27 mouse cellular contexts compared by ENCODE assay signal in the genomic region with DNA sequence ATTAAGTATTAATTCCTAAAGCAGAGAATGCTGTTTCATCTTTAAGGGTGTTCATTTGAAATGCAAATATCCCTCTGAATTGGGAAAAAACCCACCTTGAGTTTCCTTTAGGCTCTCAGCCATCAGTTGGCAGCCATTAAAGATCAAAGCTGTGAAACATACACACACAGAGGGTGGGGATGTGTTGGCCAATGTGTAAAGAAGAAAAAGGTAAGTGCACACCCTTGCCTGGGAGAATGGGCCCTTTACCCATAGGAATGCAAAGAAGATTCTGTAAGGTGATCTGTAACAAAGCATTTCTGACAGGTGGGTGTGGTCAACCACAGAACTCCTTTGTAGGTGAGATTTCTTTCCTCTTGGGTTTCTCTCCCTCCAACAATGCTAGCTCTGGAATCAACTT.
"Had no signal": no experiment of that assay in that cellular context is flagged by ENCODE, and none has a peak within 500 bp of the region (broad histone marks: within the 10 kb centered on the region; RNA-seq: fewer than 3 reads in every experiment).

No protein-coding gene starts in this region.

- DNase-seq: gastrocnemius, adult 2 months; gastrocnemius, postnatal 10 days; gastrocnemius, postnatal 36 days; heart, adult 11 months; heart, adult 2 months; heart, postnatal 14 days; heart, postnatal 36 days; kidney, adult 11 months; kidney, adult 2 months; kidney, adult 9 months; kidney, postnatal 14 days; kidney, postnatal 36 days; layer of hippocampus, adult 9-11 months; layer of hippocampus, postnatal 36 days; left cerebral cortex, postnatal 4 days had no signal

- H3K9me3 ChIP-seq: heart, embryonic 13.5 days; heart, embryonic 15.5 days; hindbrain, embryonic 13.5 days; hindbrain, embryonic 15.5 days; kidney, embryonic 15.5 days; limb, embryonic 13.5 days; limb, embryonic 15.5 days; liver, embryonic 12.5 days had no signal

- H3K36me3 ChIP-seq: heart, embryonic 13.5 days; heart, embryonic 15.5 days; hindbrain, embryonic 13.5 days; hindbrain, embryonic 15.5 days; kidney, embryonic 15.5 days; limb, embryonic 13.5 days; limb, embryonic 15.5 days; liver, embryonic 12.5 days had no signal

- H3K9ac ChIP-seq: heart, embryonic 13.5 days; heart, embryonic 15.5 days; hindbrain, embryonic 13.5 days; hindbrain, embryonic 15.5 days; kidney, embryonic 15.5 days; limb, embryonic 13.5 days; limb, embryonic 15.5 days; liver, embryonic 12.5 days had no signal

- H3K27ac ChIP-seq: gastrocnemius, adult 2 months; heart, adult 2 months; heart, embryonic 13.5 days; heart, embryonic 15.5 days; hindbrain, embryonic 13.5 days; hindbrain, embryonic 15.5 days; hindbrain, postnatal 0 days; kidney, embryonic 15.5 days; kidney, postnatal 0 days; limb, embryonic 13.5 days; limb, embryonic 15.5 days; liver, embryonic 12.5 days had no signal

- H3K4me3 ChIP-seq: gastrocnemius, adult 2 months; heart, adult 2 months; heart, embryonic 13.5 days; heart, embryonic 15.5 days; hindbrain, embryonic 13.5 days; hindbrain, embryonic 15.5 days; kidney, embryonic 15.5 days; limb, embryonic 13.5 days; limb, embryonic 15.5 days; liver, embryonic 12.5 days had no signal

- ATAC-seq: hindbrain, postnatal 0 days; intestine, embryonic 16.5 days; liver, embryonic 12.5 days had no signal

- H3K27me3 ChIP-seq: heart, embryonic 13.5 days; heart, embryonic 15.5 days; hindbrain, embryonic 13.5 days; hindbrain, embryonic 15.5 days; kidney, embryonic 15.5 days; limb, embryonic 13.5 days; limb, embryonic 15.5 days; liver, embryonic 12.5 days had no signal

- H3K4me1 ChIP-seq: heart, embryonic 13.5 days; heart, embryonic 15.5 days; hindbrain, embryonic 13.5 days; hindbrain, embryonic 15.5 days; kidney, embryonic 15.5 days; limb, embryonic 15.5 days; liver, embryonic 12.5 days had no signal

- H3K4me2 ChIP-seq: heart, embryonic 11.5 days; heart, embryonic 13.5 days; heart, embryonic 15.5 days; hindbrain, embryonic 13.5 days; hindbrain, embryonic 15.5 days; kidney, embryonic 15.5 days; limb, embryonic 13.5 days; limb, embryonic 15.5 days; liver, embryonic 12.5 days had no signal
